Mouse (Mus musculus) central nervous system, embryonic 11.5 days (tissue): ENCODE results near the gene Olfr1446. TPM values are rescaled to one million over a fixed set of nuclear protein-coding genes. Genes with fewer than 3 reads are reported as not detected.

Experiments used
- polyA plus RNA-seq: library from polyadenylated mRNA; depleted of rRNA; stranded (reverse); fragments of >200 nt; gene quantifications from 2 replicates; pipeline ENCODE4 v1.2.3, GENCODE M21; 2012; rRNA removed

Olfr1446 gene
- not detected in 2 replicates for polyA plus RNA-seq

DNA sequence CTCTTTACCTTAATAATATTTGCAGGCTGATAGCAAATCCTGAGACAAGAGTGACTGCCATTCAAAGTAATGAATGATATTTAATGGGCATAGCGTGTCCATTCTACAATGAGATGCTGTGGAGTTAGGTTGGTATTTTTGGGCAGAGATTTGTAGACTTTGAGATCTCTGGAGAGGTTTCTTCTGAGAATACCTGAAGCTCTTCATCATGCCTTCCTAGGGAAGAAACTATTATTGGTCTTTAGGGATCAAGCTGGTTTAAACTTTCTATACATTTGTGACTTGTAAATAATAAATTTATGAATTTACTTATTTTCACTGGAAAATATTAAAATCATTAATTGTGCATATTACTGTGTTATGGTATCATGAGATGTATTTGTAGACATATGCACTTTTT, at the start of gene Olfr1446:
TSS of gene Olfr1446 (minus strand) at position 101 of the 400 bp plus-strand sequence.

DNA sequence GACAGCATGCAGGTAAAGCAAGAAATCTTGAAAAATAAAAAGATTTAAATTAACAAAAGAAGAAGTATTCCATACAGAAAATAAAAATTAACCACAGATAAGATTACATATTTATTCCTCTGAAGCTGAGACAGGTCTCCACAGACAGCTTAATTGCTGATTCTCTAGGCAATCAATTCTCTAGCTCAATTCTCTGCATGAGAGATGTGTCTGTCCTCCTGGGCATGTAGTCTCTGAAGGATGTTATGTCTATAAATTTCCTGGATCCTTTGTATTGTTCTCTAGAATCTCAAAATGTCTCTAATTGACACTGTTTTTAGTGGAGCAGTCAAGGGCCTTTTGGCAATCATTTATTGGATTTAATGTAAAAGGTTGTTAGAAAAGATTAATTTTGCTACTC, 37.2 kb upstream of the Olfr1446 start, which contains the start of gene Olfr1449:
TSS of gene Olfr1449 (plus strand) at position 301 of the 400 bp plus-strand sequence.

DNA sequence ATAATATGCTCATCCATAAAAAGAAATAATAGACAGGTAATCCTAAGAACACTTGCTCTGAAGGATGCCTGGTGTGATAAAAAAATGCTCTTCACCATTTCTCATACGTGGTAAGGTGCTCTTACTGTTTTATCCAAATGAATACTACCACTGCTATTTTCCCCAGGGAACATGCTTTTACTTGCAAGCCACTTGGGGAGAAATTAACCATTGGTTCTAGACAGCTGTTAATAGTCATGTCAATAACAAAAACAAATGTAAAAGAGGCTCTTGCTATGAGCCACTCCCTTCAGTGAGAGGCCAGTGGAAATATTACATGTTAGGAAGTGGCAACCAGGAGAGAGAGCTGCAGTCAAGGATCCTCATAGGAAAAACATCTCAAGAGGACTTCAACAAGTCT, 31.0 kb upstream of the Olfr1446 start, which contains the start of gene Olfr1448:
TSS of gene Olfr1448 (minus strand) at position 101 of the 400 bp plus-strand sequence.

DNA sequence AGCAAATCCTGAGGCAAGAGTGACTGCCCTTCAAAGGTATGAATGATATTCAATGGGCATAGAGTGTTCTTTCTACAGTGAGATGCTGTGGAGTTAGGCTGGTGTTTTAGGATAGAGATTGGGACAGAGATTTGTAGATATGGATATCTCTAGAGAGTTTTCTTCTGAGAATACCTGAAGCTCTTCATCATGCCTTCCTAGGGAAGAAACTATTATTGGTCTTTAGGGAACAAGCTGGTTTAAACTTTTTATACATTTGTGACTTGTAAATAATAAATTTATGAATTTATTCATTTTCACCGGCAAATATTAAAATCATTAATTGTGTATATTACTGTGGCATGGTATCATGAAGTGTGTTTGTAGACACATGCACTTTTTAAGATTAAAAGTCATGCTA, 10.3 kb upstream of the Olfr1446 start, which contains the start of gene Olfr1447:
TSS of gene Olfr1447 (minus strand) at position 101 of the 400 bp plus-strand sequence.

DNA sequence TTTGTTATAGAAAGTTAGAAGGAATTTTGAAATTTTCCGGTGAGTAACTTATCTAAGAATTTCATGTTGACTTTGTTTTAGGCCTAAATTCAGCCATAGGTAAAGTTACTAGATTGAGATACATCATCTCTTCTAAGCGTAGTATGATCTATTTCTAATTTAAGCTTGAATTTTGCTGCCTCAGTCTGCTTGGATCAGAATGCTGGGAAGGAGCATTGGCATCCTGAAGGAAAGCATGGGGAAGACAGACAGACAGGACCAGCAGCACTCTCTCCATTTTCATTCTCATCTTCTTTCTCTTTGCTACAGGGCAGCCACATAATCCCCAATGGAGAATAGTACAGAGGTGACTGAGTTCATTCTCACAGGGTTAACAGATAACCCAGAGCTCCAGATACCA, 9.8 kb downstream of the Olfr1446 start, which contains the start of gene Olfr1445:
TSS of gene Olfr1445 (plus strand) at position 301 of the 400 bp plus-strand sequence.

DNA sequence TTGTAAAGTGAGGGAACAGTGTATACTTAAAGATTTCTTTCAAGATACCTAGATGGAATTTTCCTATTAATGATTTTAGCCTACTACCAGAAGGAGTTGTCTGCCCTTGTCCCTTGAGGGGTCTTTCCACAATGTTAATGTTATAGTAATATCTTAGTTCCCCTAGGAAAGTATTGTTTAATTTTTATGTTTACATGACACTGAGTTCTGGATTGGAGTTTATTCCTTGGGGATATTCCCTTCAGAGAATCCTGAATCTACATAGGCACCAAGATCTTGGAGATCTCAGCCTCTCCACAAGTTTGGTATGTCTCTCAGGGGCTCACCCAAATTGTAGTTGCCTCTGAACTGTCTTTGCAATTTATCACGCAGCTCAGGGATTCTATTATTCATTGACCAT, 36.3 kb downstream of the Olfr1446 start, which contains the start of gene Olfr1444:
TSS of gene Olfr1444 (plus strand) at position 301 of the 400 bp plus-strand sequence.

DNA sequence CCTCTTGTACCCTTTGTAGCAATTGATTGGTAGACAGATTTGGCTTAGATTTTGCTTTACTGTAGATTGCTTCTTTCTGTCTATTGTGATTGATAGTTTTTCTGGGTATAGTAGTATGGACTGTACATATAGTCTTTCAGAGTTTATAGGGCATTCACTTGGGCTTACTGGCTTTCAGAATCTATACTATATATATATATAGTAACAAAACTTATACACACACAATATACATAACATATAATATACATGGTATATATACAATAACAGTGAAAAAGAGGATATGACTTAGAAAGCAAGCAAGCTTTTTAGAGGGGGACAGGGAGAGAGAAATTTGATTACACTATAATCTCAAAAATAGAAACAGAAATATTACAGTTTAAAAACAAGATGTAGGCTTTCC, 46.9 kb downstream of the Olfr1446 start, which contains the start of gene Gm5244:
TSS of gene Gm5244 (plus strand) at position 301 of the 400 bp plus-strand sequence.

Other genes with a start within 250 kb of the Olfr1446 start
- not detected in 2 replicates for gene Olfr1442, start 223.1 kb downstream of the Olfr1446 start, polyA plus RNA-seq
- not detected in 2 replicates for gene Olfr1443, start 215.4 kb downstream of the Olfr1446 start, polyA plus RNA-seq
- 0.10 TPM in 1 of 2 replicates, not detected in the other for gene Keg1, start 197.7 kb downstream of the Olfr1446 start, polyA plus RNA-seq
- 4.9 and 5.1 TPM in 2 replicates for gene Cntf, start 127.9 kb downstream of the Olfr1446 start, polyA plus RNA-seq
- 36.9 and 40.9 TPM in 2 replicates for gene Zfp91, start 97.4 kb downstream of the Olfr1446 start, polyA plus RNA-seq
- 1.5 and 1.8 TPM in 2 replicates for gene Lpxn, start 97.3 kb downstream of the Olfr1446 start, polyA plus RNA-seq
- not detected in 2 replicates for gene Gm5244, start 46.8 kb downstream of the Olfr1446 start, polyA plus RNA-seq
- gene Olfr1444, start 36.2 kb downstream of the Olfr1446 start, polyA plus RNA-seq = not detected in 2 replicates
- gene Olfr1445, start 9.7 kb downstream of the Olfr1446 start, polyA plus RNA-seq = not detected in 2 replicates
- gene Olfr1447, start 10.2 kb upstream of the Olfr1446 start, polyA plus RNA-seq = not detected in 2 replicates
- gene Olfr1448, start 30.9 kb upstream of the Olfr1446 start, polyA plus RNA-seq = not detected in 2 replicates
- gene Olfr1449, start 37.3 kb upstream of the Olfr1446 start, polyA plus RNA-seq = not detected in 2 replicates
- gene Olfr1450, start 56.7 kb upstream of the Olfr1446 start, polyA plus RNA-seq = not detected in 2 replicates
- gene Olfr1451, start 101.5 kb upstream of the Olfr1446 start, polyA plus RNA-seq = not detected in 2 replicates
- not detected in 2 replicates for gene Olfr1453, start 134.8 kb upstream of the Olfr1446 start, polyA plus RNA-seq
- not detected in 2 replicates for gene Olfr1454, start 167.1 kb upstream of the Olfr1446 start, polyA plus RNA-seq
- gene Olfr1457, start 204.4 kb upstream of the Olfr1446 start, polyA plus RNA-seq = not detected in 2 replicates
- gene Olfr1458, start 213.3 kb upstream of the Olfr1446 start, polyA plus RNA-seq = not detected in 2 replicates